Mouse (Mus musculus) lung, postnatal 0 days (tissue): ENCODE data around the gene Ncoa3.

ENCODE experiments used
- CTCF ChIP-seq: IDR thresholded peaks from 2 replicates; pipeline ENCODE4 v1.5.1; 2016; ENCODE audit warnings: antibody characterized with exemption, mild to moderate bottlenecking
- EP300 ChIP-seq: IDR thresholded peaks from 2 replicates; pipeline ENCODE4 v1.6.1; 2016; ENCODE audit warnings: antibody characterized with exemption, mild to moderate bottlenecking, control low read depth

DNA sequence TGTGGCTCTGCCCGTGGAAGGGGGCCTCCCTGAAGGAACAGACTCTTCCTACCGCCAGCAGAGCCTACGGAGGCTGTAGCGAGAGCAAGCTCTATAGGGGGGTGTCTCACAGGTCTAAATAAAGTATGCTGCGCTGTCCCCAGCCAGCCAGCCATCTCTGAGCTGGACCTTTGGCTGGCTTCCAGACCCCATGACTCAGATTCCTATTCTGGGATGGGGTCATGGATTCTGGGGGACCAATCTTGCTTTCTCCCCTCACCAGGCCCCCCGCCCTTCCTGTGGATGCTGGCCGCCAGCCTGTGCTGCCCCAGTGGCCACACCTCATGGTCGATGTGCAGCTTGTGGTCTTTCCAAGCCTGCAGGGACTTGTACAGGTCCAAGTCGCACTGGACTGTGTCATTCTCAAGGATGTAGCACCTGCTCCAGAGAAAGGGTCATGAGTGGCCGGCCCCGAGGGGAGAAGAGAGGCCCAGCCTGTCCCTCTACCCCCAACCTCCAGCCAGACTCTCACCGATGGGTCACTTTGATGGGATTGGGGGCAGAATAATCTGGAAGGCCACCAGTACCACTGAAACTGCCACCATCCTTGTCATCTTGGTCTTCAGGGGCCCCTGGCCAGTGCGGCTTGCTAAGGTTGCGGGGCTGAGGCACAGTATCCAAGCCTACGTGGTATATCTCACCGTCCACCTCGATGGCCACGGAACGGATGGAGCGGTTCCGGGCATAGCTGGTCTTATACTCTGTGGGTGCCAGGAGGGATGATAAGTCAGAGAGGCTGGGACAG, 88.7 kb downstream of the Ncoa3 start:
- TF ChIP-seq EP300 (no peak), CTCF (no peak)
